Mouse (Mus musculus) ovary, postnatal 36 days (tissue): ENCODE results near the gene Adam22.
A peak's percentile ranks its signal among the peaks of the same experiment; 100 is the strongest.
"Not testable (repeated sequence)": the region's sequence is repeated elsewhere in the genome, so short reads cannot be mapped to it uniquely, and the experiment has no call there.

Experiments
- DNase-seq: peaks from one replicate; pipeline ENCODE4 v3.0.0; 2022; ENCODE audit warnings: low spot score, mixed read lengths

The Adam22 gene

GRCm38 (mm10) chr5:8326671-8327070 lies 41.3 kb downstream of the Adam22 start:
- no peak for DNase-seq

GRCm38 (mm10) chr5:8312324-8312723 lies 55.6 kb downstream of the Adam22 start:
- DNase-seq, result no peak

- no peak for DNase-seq
Observed at GRCm38 (mm10) chr5:8310907-8311306, 57.1 kb downstream of the Adam22 start.

DNA sequence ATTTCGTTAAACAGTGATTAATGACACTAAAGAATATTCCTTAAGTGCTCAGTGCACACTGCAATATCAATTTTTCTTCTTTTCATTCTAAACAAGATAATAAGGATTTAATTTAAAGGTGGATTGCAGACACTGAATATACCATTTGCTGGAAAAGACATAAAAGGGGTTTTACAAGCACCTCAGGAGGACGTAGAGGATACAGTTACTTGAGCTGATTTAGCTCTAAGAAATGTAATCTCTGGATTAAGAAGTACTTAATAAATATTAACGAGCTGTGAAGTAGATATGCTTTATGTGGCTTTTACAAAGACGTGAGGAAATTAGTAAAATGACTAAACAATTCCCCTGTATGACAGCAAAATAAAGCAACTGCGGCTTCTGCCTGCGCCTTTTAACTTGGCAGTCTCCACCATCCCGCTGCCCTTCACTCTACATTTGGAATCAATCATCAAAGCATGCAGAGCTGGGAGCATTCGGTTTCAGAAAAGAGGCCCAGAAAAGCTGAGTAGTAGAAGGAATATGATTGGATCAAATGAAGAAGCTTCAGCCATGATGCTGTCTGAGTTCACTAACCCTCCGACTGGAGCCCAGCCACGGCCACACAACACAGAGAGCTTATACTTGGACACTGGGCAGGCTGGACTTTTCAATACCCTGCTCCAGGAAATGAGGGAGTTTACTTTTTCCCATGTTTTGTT lies 70.1 kb downstream of the Adam22 start:
- DNase-seq, result no peak

DNA sequence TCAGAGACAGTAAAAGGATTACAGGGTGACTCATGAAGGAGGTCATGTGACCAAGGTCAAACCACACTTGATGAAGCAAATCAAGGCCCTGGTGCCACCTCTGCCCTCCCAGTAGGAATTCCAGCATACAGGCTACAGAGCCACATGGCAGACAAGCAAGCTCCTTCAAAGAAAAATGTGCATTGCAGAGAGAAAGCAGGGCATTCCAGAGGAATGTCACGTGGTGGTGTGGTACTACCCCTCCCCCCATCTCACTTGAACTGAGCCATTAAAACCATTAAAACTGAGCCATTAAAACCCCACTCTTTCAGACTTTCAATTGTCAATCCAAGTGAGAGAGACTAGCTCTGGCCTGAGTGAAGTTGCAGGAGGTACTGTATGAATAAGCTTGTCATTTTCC lies 74.7 kb downstream of the Adam22 start:
- no peak for DNase-seq

- no peak for DNase-seq
Observed at GRCm38 (mm10) chr5:8291496-8291895, 76.5 kb downstream of the Adam22 start.

GRCm38 (mm10) chr5:8289678-8290614 lies 78.0 kb downstream of the Adam22 start:
- DNase-seq, result no peak

DNA sequence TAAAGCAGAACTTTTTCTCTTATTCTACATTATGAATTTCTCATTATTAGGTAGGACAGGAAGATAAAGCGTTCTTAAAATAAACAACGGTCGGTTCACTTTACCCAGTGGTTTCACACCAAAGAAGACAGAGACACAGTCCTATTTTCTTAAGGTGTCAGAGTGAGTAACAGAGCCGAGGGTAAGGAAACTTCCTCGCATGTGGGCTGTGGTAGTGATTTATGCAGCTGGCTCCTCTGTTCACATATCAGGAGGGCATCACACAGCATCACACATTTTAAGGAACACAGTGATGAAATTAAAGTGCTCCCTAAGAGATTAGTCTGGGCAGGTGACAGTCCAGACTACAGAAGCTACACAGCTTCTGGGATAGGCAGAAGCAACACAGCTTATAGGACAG lies 83.8 kb downstream of the Adam22 start:
- DNase-seq, result no peak

- DNase-seq, result no peak
Observed at GRCm38 (mm10) chr5:8276141-8276540, 91.8 kb downstream of the Adam22 start.

- no peak for DNase-seq
Observed at GRCm38 (mm10) chr5:8257366-8257765, 110.6 kb downstream of the Adam22 start.

- DNase-seq, result no peak
Observed at GRCm38 (mm10) chr5:8256487-8256886, 111.5 kb downstream of the Adam22 start.

DNA sequence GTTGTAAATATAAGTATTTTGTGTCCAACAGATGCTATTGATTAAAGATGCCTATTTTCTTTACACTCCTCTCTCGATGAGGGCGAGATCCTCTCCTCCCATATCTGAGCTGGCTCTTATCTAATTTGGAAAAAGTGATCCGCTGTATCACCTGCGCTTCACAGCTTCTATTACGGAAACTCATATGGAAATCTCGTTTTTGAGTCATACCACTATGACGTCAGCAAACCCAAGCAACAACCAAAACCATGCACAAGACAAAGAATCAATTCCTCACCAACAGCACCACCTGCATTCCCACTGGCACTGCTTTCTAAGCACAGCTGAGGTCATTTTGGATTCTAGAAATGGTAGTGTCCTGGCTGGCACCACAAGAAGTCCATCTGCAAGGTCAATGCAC lies 123.3 kb downstream of the Adam22 start:
- no peak for DNase-seq

DNA sequence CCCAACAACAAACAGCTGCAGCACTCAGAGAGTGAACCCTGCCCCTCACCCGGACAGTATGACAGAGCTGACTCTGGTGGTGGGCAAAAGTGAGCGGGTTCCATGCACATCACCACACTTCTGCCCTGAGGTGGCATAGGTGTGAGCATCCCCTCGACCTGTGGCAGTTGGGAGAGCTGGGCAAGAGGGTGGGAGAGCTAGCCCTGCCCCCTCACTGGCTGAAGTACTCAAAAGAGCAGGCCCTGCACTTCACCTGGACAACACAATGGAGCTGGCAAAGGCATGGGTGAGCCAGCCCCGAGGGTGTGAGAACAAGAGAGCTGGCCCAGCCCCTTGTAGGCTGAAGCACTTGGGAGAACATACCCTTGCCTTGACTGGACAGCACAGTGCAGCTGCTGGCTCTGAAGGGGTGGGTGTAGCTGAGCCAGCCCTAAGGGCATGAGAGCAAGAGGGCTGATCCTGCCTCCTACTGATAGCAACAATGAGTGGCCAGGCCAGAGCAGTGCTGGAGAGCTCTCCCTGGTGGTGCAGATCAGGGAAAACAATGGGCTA lies 124.8 kb downstream of the Adam22 start:
- peak; percentile 3 for DNase-seq

- no peak for DNase-seq
Observed at GRCm38 (mm10) chr5:8242660-8243059, 125.3 kb downstream of the Adam22 start.

DNA sequence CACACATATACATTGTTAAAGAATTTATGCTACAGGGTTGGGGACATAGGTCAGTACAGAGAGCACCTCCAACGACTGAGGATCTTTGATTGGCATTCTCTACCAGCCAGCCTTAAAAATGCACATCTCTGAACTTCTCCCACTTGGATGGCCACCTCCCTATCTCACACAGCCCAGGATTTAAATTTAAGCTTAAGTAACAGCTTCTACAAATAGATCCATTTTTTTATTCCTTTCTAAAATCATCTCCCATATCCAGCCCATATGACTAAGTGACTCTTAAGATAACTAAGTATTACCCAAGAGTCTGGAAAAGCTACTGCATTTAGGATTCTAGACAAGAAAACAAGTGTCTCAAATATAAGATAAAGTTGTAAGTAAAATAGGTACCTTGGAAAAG lies 140.9 kb downstream of the Adam22 start:
- DNase-seq, result no peak

- DNase-seq, result no peak
Observed at GRCm38 (mm10) chr5:8224321-8224705, 143.6 kb downstream of the Adam22 start.

DNA sequence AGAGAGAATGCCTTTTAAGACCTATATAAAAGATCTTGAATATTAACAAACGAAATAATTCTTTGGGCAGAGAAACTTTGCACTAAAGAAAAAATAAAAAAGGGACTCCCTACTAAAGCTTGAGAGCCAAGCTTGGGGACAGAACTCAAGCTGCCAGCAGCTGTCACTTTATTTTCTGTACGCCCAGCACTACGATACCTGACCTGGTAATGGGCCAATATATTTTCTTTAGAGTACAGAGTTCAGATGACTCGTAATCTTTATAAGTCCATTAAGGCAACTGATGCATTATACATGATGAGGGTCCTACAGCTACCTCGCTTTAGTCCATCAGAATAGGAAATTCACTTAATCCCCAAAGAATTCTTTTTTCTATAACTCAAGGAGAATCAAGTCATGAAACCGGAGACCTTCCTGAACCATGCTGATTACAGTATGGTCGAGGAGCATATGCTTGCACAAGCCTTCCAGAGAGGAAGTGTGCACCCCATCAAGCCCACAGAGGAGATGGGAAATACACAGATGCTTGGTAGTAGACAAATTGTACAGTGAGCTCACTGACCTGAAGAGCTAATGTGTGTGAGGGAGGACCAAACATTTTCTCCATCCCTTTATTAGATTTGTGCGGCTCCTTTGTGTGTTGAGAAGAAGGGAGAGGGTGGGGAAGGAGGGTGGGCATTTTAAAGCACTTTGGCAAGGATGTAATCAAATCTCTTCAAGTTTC lies 144.2 kb downstream of the Adam22 start:
- DNase-seq, result no peak

DNA sequence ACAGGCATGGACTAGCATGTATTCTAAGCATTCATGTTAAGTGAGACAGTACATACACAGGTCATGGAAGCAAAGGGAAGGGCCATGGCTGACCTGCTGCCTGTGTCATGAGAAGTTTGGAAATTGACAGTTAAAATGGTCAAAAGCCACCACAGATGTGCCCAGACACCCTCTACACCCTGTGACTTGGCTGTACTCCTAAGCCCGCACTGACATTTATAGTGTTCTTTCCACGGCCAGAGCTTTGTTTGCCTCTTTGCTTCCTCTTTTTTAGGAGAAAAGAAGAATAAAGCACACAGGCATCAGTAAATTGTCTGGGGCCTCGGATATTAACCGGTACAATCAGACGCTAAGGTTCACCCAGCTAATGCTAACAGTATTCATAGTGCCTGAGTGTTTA lies 146.3 kb downstream of the Adam22 start:
- DNase-seq, result no peak

DNA sequence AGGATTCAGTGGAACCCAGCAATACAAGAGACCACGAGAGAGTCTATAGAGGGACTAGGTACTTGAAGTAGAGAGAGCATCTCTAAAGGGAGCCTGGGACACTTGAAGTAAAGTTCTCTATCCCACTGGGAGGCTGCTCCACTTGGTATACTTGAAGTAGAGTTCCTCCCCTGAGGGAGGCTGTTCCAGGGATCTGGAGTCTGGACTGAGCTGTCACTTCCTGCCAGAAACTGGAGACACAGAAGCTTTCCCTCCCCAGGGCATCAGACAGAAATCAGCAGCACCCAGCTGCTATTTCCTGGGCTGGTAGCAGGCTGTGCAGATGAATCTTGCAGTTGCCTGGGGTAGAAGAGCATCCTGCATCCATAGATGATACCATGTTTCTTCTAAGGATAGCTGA lies 152.1 kb downstream of the Adam22 start:
- DNase-seq, result no peak

DNA sequence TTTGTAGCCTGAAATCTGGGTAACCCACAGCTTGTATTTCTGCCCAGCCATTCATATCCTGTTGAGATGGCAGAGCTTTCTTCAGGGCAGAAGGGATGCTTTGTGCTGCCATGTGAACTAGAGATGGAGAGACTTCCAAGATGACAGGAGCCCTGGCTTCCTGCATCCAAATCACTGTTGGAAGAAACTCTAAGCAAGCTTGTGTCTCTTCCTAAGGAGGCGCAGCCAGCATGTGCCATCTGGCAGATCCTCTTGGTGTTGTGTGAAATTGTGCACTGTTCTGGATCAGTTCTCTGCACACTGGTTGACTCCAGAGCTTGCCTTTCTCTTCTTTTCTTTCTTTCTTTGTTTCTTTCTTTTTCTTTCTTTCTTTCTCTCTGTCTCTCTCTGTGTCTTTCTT lies 183.0 kb downstream of the Adam22 start:
- DNase-seq, result not testable (repeated sequence)

DNA sequence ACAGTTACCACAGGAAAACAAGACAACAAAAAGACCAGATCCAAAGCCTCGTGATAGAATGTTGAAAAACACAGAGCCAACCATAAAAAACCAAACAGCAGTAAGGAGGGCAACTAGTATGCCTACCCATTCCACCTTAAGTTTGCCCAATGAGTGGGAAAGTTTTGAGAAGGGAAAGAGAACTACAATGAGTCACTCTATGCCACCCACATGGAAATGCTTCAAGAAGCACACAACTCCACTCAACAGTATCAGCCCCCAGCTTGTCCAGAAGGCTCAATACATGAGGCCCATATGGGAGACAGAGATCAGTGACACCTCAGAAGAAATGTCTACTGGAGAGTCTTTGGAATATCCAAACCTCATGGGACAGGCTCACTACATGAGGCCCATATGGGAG lies 187.3 kb downstream of the Adam22 start:
- no peak for DNase-seq

GRCm38 (mm10) chr5:8178111-8178510 lies 189.8 kb downstream of the Adam22 start:
- no peak for DNase-seq
